Mouse (Mus musculus): ENCODE results near the gene Tmem201. TPM values are rescaled to one million over a fixed set of nuclear protein-coding genes. Genes with fewer than 3 reads are reported as not detected.
A peak's percentile ranks its signal among the peaks of the same experiment; 100 is the strongest.

The Tmem201 gene
- polyA plus RNA-seq, 1 experiment from 2014 or later = 8.7 TPM

- H3K36me3 ChIP-seq (ENCODE audit: control insufficient read depth, insufficient read depth) = peaks cover 71% of the 10 kb centered on the region
- 80% methylated on average over 8 of the region's 8 CpGs for WGBS
- H3K27ac ChIP-seq (ENCODE audit: low read depth, low read length) = no peak overlapping the region
- no peak overlapping the region for H3K4me2 ChIP-seq (replicated peaks; ENCODE audit: low read depth)
- no peaks in the 10 kb centered on the region for H3K27me3 ChIP-seq (replicated peaks; ENCODE audit: control insufficient read depth, insufficient read depth, low read length)
- TF ChIP-seq CTCF (IDR thresholded peaks at IDR 0.05; ENCODE audit: low read depth) = no peak
- no peaks in the 10 kb centered on the region for H3K9me3 ChIP-seq (ENCODE audit: control insufficient read depth)
- H3K4me1 ChIP-seq (replicated peaks; ENCODE audit: control insufficient read depth, insufficient read depth, low read length) = no peaks in the 10 kb centered on the region
- no peak overlapping the region for H3K9ac ChIP-seq (ENCODE audit: low read depth, low read length)
- ATAC-seq = no peak
- H3K4me3 ChIP-seq (ENCODE audit: low read depth, low read length) = no peak overlapping the region
These were observed 16.7 kb downstream of the Tmem201 start for GRCm38 (mm10) chr4:149721163-149721562.

- Histone ChIP-seq H3K27ac (ENCODE audit: low read depth, low read length) (no peak overlapping the region), H3K9me3 (ENCODE audit: control insufficient read depth) (no peaks in the 10 kb centered on the region), H3K4me1 (replicated peaks; ENCODE audit: control insufficient read depth, insufficient read depth, low read length) (no peaks in the 10 kb centered on the region), H3K4me2 (replicated peaks; ENCODE audit: low read depth) (no peak overlapping the region), H3K9ac (ENCODE audit: low read depth, low read length) (no peak overlapping the region), H3K27me3 (replicated peaks; ENCODE audit: control insufficient read depth, insufficient read depth, low read length) (no peaks in the 10 kb centered on the region), H3K4me3 (ENCODE audit: low read depth, low read length) (no peak overlapping the region), H3K36me3 (ENCODE audit: control insufficient read depth, insufficient read depth) (peaks cover 73% of the 10 kb centered on the region)
- TF ChIP-seq CTCF (IDR thresholded peaks at IDR 0.05; ENCODE audit: low read depth) = peak; percentile 72
- no peak for ATAC-seq
- WGBS = 72% methylated on average over 6 of the region's 6 CpGs
These were observed 18.2 kb downstream of the Tmem201 start for GRCm38 (mm10) chr4:149719686-149720085.

- TF ChIP-seq CTCF (IDR thresholded peaks at IDR 0.05; ENCODE audit: low read depth) = no peak
- ATAC-seq = no peak
- 79% methylated on average over 3 of the region's 3 CpGs for WGBS
- no peak overlapping the region for H3K27ac ChIP-seq (ENCODE audit: low read depth, low read length)
- no peaks in the 10 kb centered on the region for H3K4me1 ChIP-seq (replicated peaks; ENCODE audit: control insufficient read depth, insufficient read depth, low read length)
- H3K4me2 ChIP-seq (replicated peaks; ENCODE audit: low read depth) = no peak overlapping the region
- H3K36me3 ChIP-seq (ENCODE audit: control insufficient read depth, insufficient read depth) = peaks cover 43% of the 10 kb centered on the region
- H3K9me3 ChIP-seq (ENCODE audit: control insufficient read depth) = no peaks in the 10 kb centered on the region
- H3K27me3 ChIP-seq (replicated peaks; ENCODE audit: control insufficient read depth, insufficient read depth, low read length) = no peaks in the 10 kb centered on the region
- H3K4me3 ChIP-seq (ENCODE audit: low read depth, low read length) = no peak overlapping the region
- no peak overlapping the region for H3K9ac ChIP-seq (ENCODE audit: low read depth, low read length)
These were observed 23.3 kb downstream of the Tmem201 start for GRCm38 (mm10) chr4:149714542-149714941.

- no peaks in the 10 kb centered on the region for H3K9me3 ChIP-seq (ENCODE audit: control insufficient read depth)
- H3K4me2 ChIP-seq (replicated peaks; ENCODE audit: low read depth) = no peak overlapping the region
- 30% methylated on average over 7 of the region's 7 CpGs for WGBS
- no peaks in the 10 kb centered on the region for H3K4me1 ChIP-seq (replicated peaks; ENCODE audit: control insufficient read depth, insufficient read depth, low read length)
- no peak overlapping the region for H3K4me3 ChIP-seq (ENCODE audit: low read depth, low read length)
- H3K36me3 ChIP-seq (ENCODE audit: control insufficient read depth, insufficient read depth) = peaks cover 17% of the 10 kb centered on the region
- no peak overlapping the region for H3K9ac ChIP-seq (ENCODE audit: low read depth, low read length)
- TF ChIP-seq CTCF (IDR thresholded peaks at IDR 0.05; ENCODE audit: low read depth) = peak; percentile 84
- no peaks in the 10 kb centered on the region for H3K27me3 ChIP-seq (replicated peaks; ENCODE audit: control insufficient read depth, insufficient read depth, low read length)
- ATAC-seq = peak; percentile 42; the same call in 1 of the 2 replicates
- H3K27ac ChIP-seq (ENCODE audit: low read depth, low read length) = peak overlapping the region; percentile 46; the same call in 1 of the 2 replicates
These were observed 25.9 kb downstream of the Tmem201 start for GRCm38 (mm10) chr4:149711955-149712354.

GRCm38 (mm10) chr4:149711485-149711884 is 26.4 kb downstream of the Tmem201 start:
- Histone ChIP-seq H3K27ac (ENCODE audit: low read depth, low read length) (peak overlapping the region; percentile 46; the same call in 1 of the 2 replicates), H3K36me3 (ENCODE audit: control insufficient read depth, insufficient read depth) (peaks cover 13% of the 10 kb centered on the region)
- WGBS = 66% methylated on average over 5 of the region's 5 CpGs

GRCm38 (mm10) chr4:149710510-149710909 is 27.3 kb downstream of the Tmem201 start:
- WGBS = 18% methylated on average over 5 of the region's 5 CpGs
- TF ChIP-seq CTCF (IDR thresholded peaks at IDR 0.05; ENCODE audit: low read depth) = peak; percentile 92
- Histone ChIP-seq H3K36me3 (ENCODE audit: control insufficient read depth, insufficient read depth) (peaks cover 6% of the 10 kb centered on the region; the same call in 1 of the 2 replicates), H3K27me3 (replicated peaks; ENCODE audit: control insufficient read depth, insufficient read depth, low read length) (no peaks in the 10 kb centered on the region), H3K4me1 (replicated peaks; ENCODE audit: control insufficient read depth, insufficient read depth, low read length) (no peaks in the 10 kb centered on the region), H3K27ac (ENCODE audit: low read depth, low read length) (no peak overlapping the region), H3K9me3 (ENCODE audit: control insufficient read depth) (no peaks in the 10 kb centered on the region), H3K4me3 (ENCODE audit: low read depth, low read length) (no peak overlapping the region), H3K9ac (ENCODE audit: low read depth, low read length) (no peak overlapping the region), H3K4me2 (replicated peaks; ENCODE audit: low read depth) (no peak overlapping the region)
- ATAC-seq = peak; percentile 77

More at GRCm38 (mm10) chr4:149711485-149711884, 26.4 kb downstream of the Tmem201 start:
- ATAC-seq = peak; percentile 74
- no peak overlapping the region for H3K4me2 ChIP-seq (replicated peaks; ENCODE audit: low read depth)
- H3K27me3 ChIP-seq (replicated peaks; ENCODE audit: control insufficient read depth, insufficient read depth, low read length) = no peaks in the 10 kb centered on the region
- no peaks in the 10 kb centered on the region for H3K9me3 ChIP-seq (ENCODE audit: control insufficient read depth)
- H3K4me1 ChIP-seq (replicated peaks; ENCODE audit: control insufficient read depth, insufficient read depth, low read length) = no peaks in the 10 kb centered on the region
- TF ChIP-seq CTCF (IDR thresholded peaks at IDR 0.05; ENCODE audit: low read depth) = no peak
- H3K4me3 ChIP-seq (ENCODE audit: low read depth, low read length) = no peak overlapping the region
- no peak overlapping the region for H3K9ac ChIP-seq (ENCODE audit: low read depth, low read length)

GRCm38 (mm10) chr4:149705941-149706340 is 31.9 kb downstream of the Tmem201 start:
- no peaks in the 10 kb centered on the region for H3K4me1 ChIP-seq (replicated peaks; ENCODE audit: control insufficient read depth, insufficient read depth, low read length)
- H3K27me3 ChIP-seq (replicated peaks; ENCODE audit: control insufficient read depth, insufficient read depth, low read length) = no peaks in the 10 kb centered on the region
- no peak overlapping the region for H3K4me2 ChIP-seq (replicated peaks; ENCODE audit: low read depth)
- ATAC-seq = no peak
- no peaks in the 10 kb centered on the region for H3K36me3 ChIP-seq (ENCODE audit: control insufficient read depth, insufficient read depth)
- no peak overlapping the region for H3K9ac ChIP-seq (ENCODE audit: low read depth, low read length)
- H3K27ac ChIP-seq (ENCODE audit: low read depth, low read length) = no peak overlapping the region
- H3K4me3 ChIP-seq (ENCODE audit: low read depth, low read length) = no peak overlapping the region
- H3K9me3 ChIP-seq (ENCODE audit: control insufficient read depth) = no peaks in the 10 kb centered on the region
- 87% methylated on average over 8 of the region's 8 CpGs for WGBS
- no peak for TF ChIP-seq CTCF (IDR thresholded peaks at IDR 0.05; ENCODE audit: low read depth)
